Mouse (Mus musculus) MEL (cell line): ENCODE data around the gene Zfp606. TPM values are rescaled to one million over a fixed set of nuclear protein-coding genes. Genes with fewer than 3 reads are reported as not detected.

Experiments used
- DNase-seq: peaks from one replicate; pipeline ENCODE4 v3.0.0; 2011; ENCODE audit warnings: low read depth, low spot score
- H3K27ac ChIP-seq: 2 replicates; pipeline ENCODE4 v1.5.1; 2012; ENCODE audit warnings: low read depth, mild to moderate bottlenecking, control low read depth, low read length, moderate library complexity; ENCODE audit not compliant: control insufficient read depth
- H3K27me3 ChIP-seq, 2 experiments: fragments of 150-350 bp in 1 of 2; sonication (generic) in 1 of 2; 2 replicates each; pipeline ENCODE4 v1.6.1; 2012; ENCODE audit warnings: low read length in 2 of 2, mild to moderate bottlenecking in 2 of 2, improper control_type of control experiment in 1 of 2, moderate library complexity in 1 of 2; ENCODE audit not compliant: insufficient read depth in 2 of 2, control insufficient read depth in 1 of 2
- H3K36me3 ChIP-seq, 2 experiments: 2 replicates each; pipeline ENCODE4 v1.6.1; 2012 to 2014; ENCODE audit warnings: low read length in 2 of 2, improper control_type of control experiment in 1 of 2, inconsistent platforms in 1 of 2, mild to moderate bottlenecking in 1 of 2; ENCODE audit not compliant: insufficient read depth in 2 of 2, control insufficient read depth in 1 of 2
- H3K4me1 ChIP-seq, 2 experiments: fragments of 150-350 bp in 1 of 2; sonication (generic) in 1 of 2; 2 replicates each; pipeline ENCODE4 v1.6.1; 2012; ENCODE audit warnings: low read length in 2 of 2, improper control_type of control experiment in 1 of 2, mild to moderate bottlenecking in 1 of 2; ENCODE audit not compliant: insufficient read depth in 2 of 2, control insufficient read depth in 1 of 2
- H3K4me3 ChIP-seq, 2 experiments: fragments of 150-350 bp in 1 of 2; sonication (generic) in 1 of 2; 2 replicates each; pipeline ENCODE4 v1.5.1; 2012; ENCODE audit warnings: low read depth in 2 of 2, low read length in 2 of 2, mild to moderate bottlenecking in 2 of 2, moderate library complexity in 2 of 2, control low read depth in 1 of 2, improper control_type of control experiment in 1 of 2; ENCODE audit not compliant: control insufficient read depth in 1 of 2, insufficient read depth in 1 of 2
- H3K79me2 ChIP-seq: 2 replicates; pipeline ENCODE4 v1.6.1; 2012; ENCODE audit warnings: mild to moderate bottlenecking, low read length, moderate library complexity; ENCODE audit not compliant: control insufficient read depth, poor library complexity, insufficient read depth
- H3K9ac ChIP-seq: 2 replicates; pipeline ENCODE4 v1.6.1; 2012; ENCODE audit warnings: low read depth, mild to moderate bottlenecking, control low read depth, low read length, moderate library complexity; ENCODE audit not compliant: control insufficient read depth, poor library complexity, severe bottlenecking
- H3K9me3 ChIP-seq: fragments of 150-350 bp; sonication (generic); replicated peaks from 2 replicates; pipeline ENCODE4 v1.6.1; 2012; ENCODE audit warnings: mild to moderate bottlenecking, low read length, improper control_type of control experiment, moderate library complexity; ENCODE audit not compliant: insufficient read depth
- BHLHE40 ChIP-seq: IDR thresholded peaks from 2 replicates; pipeline ENCODE4 v1.6.1; 2012; ENCODE audit warnings: low read depth, mild to moderate bottlenecking, inconsistent platforms, low read length, improper control_type of control experiment, borderline replicate concordance
- CHD2 ChIP-seq: IDR thresholded peaks from 2 replicates; pipeline ENCODE4 v1.6.1; 2011; ENCODE audit warnings: low read length, improper control_type of control experiment
- CTCF ChIP-seq, 3 experiments: IDR thresholded peaks in 2 of 3; conservative IDR thresholded peaks in 1 of 3; 2 replicates each; pipeline ENCODE4 v1.5.1; 2011 to 2012; ENCODE audit warnings: low read length in 3 of 3, low read depth in 2 of 3, mild to moderate bottlenecking in 2 of 3, improper control_type of control experiment in 1 of 3, inconsistent platforms in 1 of 3, mixed read lengths in 1 of 3, moderate library complexity in 1 of 3; ENCODE audit not compliant: control insufficient read depth in 1 of 3, insufficient read depth in 1 of 3, poor library complexity in 1 of 3, severe bottlenecking in 1 of 3
- ELF1 ChIP-seq: IDR thresholded peaks from 2 replicates; pipeline ENCODE4 v1.6.1; 2014; ENCODE audit warnings: low read depth, mild to moderate bottlenecking, inconsistent platforms, low read length, improper control_type of control experiment, moderate library complexity
- ETS1 ChIP-seq: IDR thresholded peaks from 2 replicates; pipeline ENCODE4 v1.6.1; 2012; ENCODE audit warnings: low read depth, mild to moderate bottlenecking, inconsistent platforms, low read length, improper control_type of control experiment, moderate library complexity
- HCFC1 ChIP-seq: IDR thresholded peaks from 2 replicates; pipeline ENCODE4 v1.6.1; 2012; ENCODE audit warnings: low read depth, mild to moderate bottlenecking, inconsistent platforms, low read length, improper control_type of control experiment, moderate library complexity
- JUND ChIP-seq: IDR thresholded peaks from 2 replicates; pipeline ENCODE4 v1.6.1; 2011; ENCODE audit warnings: low read depth, mild to moderate bottlenecking, improper control_type of control experiment, low read length
- KAT2A ChIP-seq: conservative IDR thresholded peaks from 2 replicates; pipeline ENCODE4 v1.6.1; 2012; ENCODE audit warnings: low read depth, low read length, improper control_type of control experiment, inconsistent platforms
- MAFK ChIP-seq: IDR thresholded peaks from 2 replicates; pipeline ENCODE4 v1.6.1; 2011; ENCODE audit warnings: low read depth, mild to moderate bottlenecking, low read length, improper control_type of control experiment, borderline replicate concordance
- MYB ChIP-seq: IDR thresholded peaks from 2 replicates; pipeline ENCODE4 v1.6.1; 2011; ENCODE audit warnings: mild to moderate bottlenecking, low read depth, low read length, improper control_type of control experiment
- NRF1 ChIP-seq: IDR thresholded peaks from 2 replicates; pipeline ENCODE4 v1.6.1; 2014; ENCODE audit warnings: low read depth, mild to moderate bottlenecking, inconsistent platforms, low read length, improper control_type of control experiment, moderate library complexity; ENCODE audit not compliant: poor library complexity, insufficient read depth, severe bottlenecking
- POLR2AphosphoS2 ChIP-seq: IDR thresholded peaks from 2 replicates; pipeline ENCODE4 v1.6.1; 2011; ENCODE audit warnings: low read length, improper control_type of control experiment
- POLR2AphosphoS5 ChIP-seq: IDR thresholded peaks from 2 replicates; pipeline ENCODE4 v1.6.1; 2012; ENCODE audit warnings: low read depth, borderline replicate concordance, mild to moderate bottlenecking, inconsistent platforms, low read length, moderate library complexity, mixed read lengths
- RAD21 ChIP-seq: IDR thresholded peaks from 2 replicates; pipeline ENCODE4 v1.6.1; 2011; ENCODE audit warnings: mild to moderate bottlenecking, low read depth, low read length, improper control_type of control experiment
- RCOR1 ChIP-seq: IDR thresholded peaks from 2 replicates; pipeline ENCODE4 v1.6.1; 2012; ENCODE audit warnings: low read depth, mild to moderate bottlenecking, inconsistent platforms, low read length, improper control_type of control experiment
- SMC3 ChIP-seq: IDR thresholded peaks from 2 replicates; pipeline ENCODE4 v1.6.1; 2011; ENCODE audit warnings: low read depth, low read length, improper control_type of control experiment
- TBP ChIP-seq: IDR thresholded peaks from 2 replicates; pipeline ENCODE4 v1.8.0; 2011; ENCODE audit warnings: low read depth, low read length, improper control_type of control experiment
- TCF12 ChIP-seq: IDR thresholded peaks from 2 replicates; pipeline ENCODE4 v1.6.1; 2014; ENCODE audit warnings: low read depth, mild to moderate bottlenecking, inconsistent platforms, low read length, improper control_type of control experiment, moderate library complexity
- UBTF ChIP-seq: IDR thresholded peaks from 2 replicates; pipeline ENCODE4 v1.6.1; 2012; ENCODE audit warnings: low read depth, mild to moderate bottlenecking, inconsistent platforms, low read length, improper control_type of control experiment, moderate library complexity, borderline replicate concordance; ENCODE audit not compliant: insufficient read depth
- USF1 ChIP-seq: IDR thresholded peaks from 2 replicates; pipeline ENCODE4 v1.6.1; 2014; ENCODE audit warnings: low read depth, mild to moderate bottlenecking, inconsistent platforms, low read length, improper control_type of control experiment, moderate library complexity
- USF2 ChIP-seq, 2 experiments: IDR thresholded peaks; 2 replicates each; pipeline ENCODE4 v1.6.1; 2011 to 2012; ENCODE audit warnings: improper control_type of control experiment in 2 of 2, low read length in 2 of 2, borderline replicate concordance in 1 of 2, inconsistent platforms in 1 of 2, low read depth in 1 of 2, mild to moderate bottlenecking in 1 of 2; ENCODE audit not compliant: insufficient read depth in 1 of 2
- ZC3H11A ChIP-seq: IDR thresholded peaks from 2 replicates; pipeline ENCODE4 v1.6.1; 2012; ENCODE audit warnings: low read depth, mild to moderate bottlenecking, inconsistent platforms, low read length, improper control_type of control experiment
- ZKSCAN1 ChIP-seq: IDR thresholded peaks from 2 replicates; pipeline ENCODE4 v1.6.1; 2012; ENCODE audit warnings: low read depth, mild to moderate bottlenecking, inconsistent platforms, low read length, improper control_type of control experiment, moderate library complexity
- ZNF384 ChIP-seq: IDR thresholded peaks from 2 replicates; pipeline ENCODE4 v1.6.1; 2012; ENCODE audit warnings: low read depth, mild to moderate bottlenecking, inconsistent platforms, low read length, improper control_type of control experiment
- polyA plus RNA-seq, 2 experiments: library from polyadenylated mRNA; stranded (reverse) in 1 of 2; unstranded in 1 of 2; fragments of >175 nt in 1 of 2; fragments of >200 nt in 1 of 2; gene quantifications; 2 replicates each; pipeline versions ENCODE4 v1.2.1 to v1.2.4; 2012; ENCODE audit warnings: low replicate concordance in 2 of 2, low read depth in 1 of 2; ENCODE audit not compliant: insufficient read length in 2 of 2, insufficient read depth in 1 of 2, missing spikeins in 1 of 2
- total RNA-seq: library from RNA; depleted of rRNA; stranded (reverse); fragments of 300-350 nt; gene quantifications from 2 replicates; pipeline ENCODE4 v1.2.3, GENCODE M21; 2012

Gene Zfp606
- total and polyA plus RNA-seq, 3 experiments: 2.5 to 3.1 TPM; not detected in 1

- no peaks in the 10 kb centered on the region for H3K4me1 ChIP-seq
- no peak overlapping the region for H3K9ac ChIP-seq
- H3K4me3 ChIP-seq: no peak overlapping the region
- no peaks in the 10 kb centered on the region; a peak in 1 of 4 replicates for H3K36me3 ChIP-seq
- no peaks in the 10 kb centered on the region for H3K27me3 ChIP-seq
- no peaks in the 10 kb centered on the region for H3K79me2 ChIP-seq
- H3K9me3 ChIP-seq: no peaks in the 10 kb centered on the region
- no peak overlapping the region for H3K27ac ChIP-seq
- peak; percentile 21 for DNase-seq
- TF ChIP-seq MYB: no peak
- no peak for TF ChIP-seq ZKSCAN1
- TF ChIP-seq POLR2AphosphoS2: no peak
- no peak for TF ChIP-seq USF1
- TF ChIP-seq TCF12: no peak
- peak; percentile 17 for TF ChIP-seq RAD21
- no peak for TF ChIP-seq JUND
- TF ChIP-seq USF2 (IDR thresholded peaks at IDR 0.05; ENCODE audit: borderline replicate concordance in 1 of 2, insufficient read depth in 1 of 2, low read depth in 1 of 2, low read length in 2 of 2): no peak
- TF ChIP-seq SMC3: 0 out of 2 replicates have a peak, but pooled peaks have one; percentile 15
- TF ChIP-seq CTCF (IDR thresholded peaks at IDR 0.05 in 2 of 3, conservative IDR thresholded peaks at IDR 0.05 in 1 of 3; ENCODE audit: control insufficient read depth in 1 of 3, insufficient read depth in 1 of 3, low read depth in 2 of 3, low read length in 3 of 3, poor library complexity in 1 of 3, severe bottlenecking in 1 of 3): peak in 1 of 3 experiments; percentile 18; a peak in 1 of 6 replicates
- TF ChIP-seq HCFC1: no peak
- TF ChIP-seq MAFK: no peak
- TF ChIP-seq ZC3H11A: no peak
- TF ChIP-seq TBP: no peak
These were observed 7.9 kb downstream of the Zfp606 start for GRCm38 (mm10) chr7:12485956-12486355.

- Histone ChIP-seq H3K4me1 (no peaks in the 10 kb centered on the region), H3K27me3 (no peaks in the 10 kb centered on the region), H3K79me2 (no peaks in the 10 kb centered on the region), H3K27ac (no peak overlapping the region), H3K9ac (no peak overlapping the region), H3K36me3 (peaks cover 0 to 2% of the 10 kb centered on the region in 2 experiments; a peak in 1 of 4 replicates), H3K4me3 (no peak overlapping the region), H3K9me3 (no peaks in the 10 kb centered on the region)
- no peak for TF ChIP-seq POLR2AphosphoS2
- TF ChIP-seq ZNF384: no peak
- TF ChIP-seq CHD2: no peak
- no peak for DNase-seq
These were observed 8.6 kb downstream of the Zfp606 start for GRCm38 (mm10) chr7:12486691-12487090.

- no peak for TF ChIP-seq NRF1
- TF ChIP-seq POLR2AphosphoS2: no peak
- no peak for TF ChIP-seq BHLHE40
- TF ChIP-seq HCFC1: no peak
- TF ChIP-seq CHD2: no peak
- no peak for TF ChIP-seq RCOR1
- no peak for TF ChIP-seq ELF1
- no peak for TF ChIP-seq POLR2AphosphoS5
- TF ChIP-seq ETS1: no peak
- no peak for TF ChIP-seq UBTF
- no peak for TF ChIP-seq KAT2A
- TF ChIP-seq SMC3: no peak
- no peak for TF ChIP-seq ZNF384
- no peak for TF ChIP-seq USF2 (IDR thresholded peaks at IDR 0.05; ENCODE audit: borderline replicate concordance in 1 of 2, insufficient read depth in 1 of 2, low read depth in 1 of 2, low read length in 2 of 2)
- TF ChIP-seq ZC3H11A: no peak
- no peak for TF ChIP-seq MAFK
- TF ChIP-seq USF1: no peak
- no peak for TF ChIP-seq CTCF (IDR thresholded peaks at IDR 0.05 in 2 of 3, conservative IDR thresholded peaks at IDR 0.05 in 1 of 3; ENCODE audit: control insufficient read depth in 1 of 3, insufficient read depth in 1 of 3, low read depth in 2 of 3, low read length in 3 of 3, poor library complexity in 1 of 3, severe bottlenecking in 1 of 3)
- TF ChIP-seq, all 39 proteins: peak for 0
- Histone ChIP-seq H3K27ac (no peak overlapping the region), H3K79me2 (no peaks in the 10 kb centered on the region)
These were observed 32.8 kb downstream of the Zfp606 start for GRCm38 (mm10) chr7:12510913-12511312.

More at GRCm38 (mm10) chr7:12510913-12511312, 32.8 kb downstream of the Zfp606 start:
- H3K9ac ChIP-seq: no peak overlapping the region
- no peaks in the 10 kb centered on the region for H3K9me3 ChIP-seq
- DNase-seq: no peak
- no peaks in the 10 kb centered on the region for H3K36me3 ChIP-seq
- H3K4me1 ChIP-seq: no peaks in the 10 kb centered on the region
- H3K27me3 ChIP-seq: no peaks in the 10 kb centered on the region
- no peak overlapping the region for H3K4me3 ChIP-seq
